Mouse (Mus musculus): Measurements from ENCODE around the gene Slc7a8.

GRCm38 (mm10) chr14:54701298-54701697, 80.4 kb downstream of the Slc7a8 start:
- TF ChIP-seq CTCF (IDR thresholded peaks at IDR 0.05; ENCODE audit: borderline replicate concordance, extremely low read depth, insufficient read depth, insufficient read length): peak; percentile 85
- TF ChIP-seq POLR2A (IDR thresholded peaks at IDR 0.05; ENCODE audit: borderline replicate concordance, extremely low read depth, insufficient read depth, insufficient read length, poor library complexity, severe bottlenecking): no peak

All from brain, embryonic 14.5 days (tissue).